In the genomic region with DNA sequence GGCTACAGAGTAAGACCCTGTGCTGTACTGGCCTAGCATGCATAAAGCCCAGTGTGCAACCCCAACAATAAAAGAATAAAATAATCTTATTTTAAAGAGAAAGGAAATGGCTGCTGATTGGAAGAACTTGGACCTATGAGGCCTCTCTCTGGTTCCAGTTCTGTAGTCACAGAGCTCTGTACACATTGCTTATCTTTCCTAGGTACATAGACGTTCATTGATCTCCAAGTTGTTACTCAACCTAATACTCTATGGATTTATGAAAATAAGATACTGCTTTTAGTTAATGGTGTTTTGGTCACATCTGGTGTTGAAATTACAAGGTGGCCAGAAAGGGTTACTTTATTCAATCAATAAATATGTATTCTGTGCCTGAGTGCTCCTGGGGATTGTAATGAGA, we compare ENCODE assay signal across 20 mouse cellular contexts. TPM values are rescaled to one million over a fixed set of nuclear protein-coding genes. Genes with fewer than 3 reads are reported as not detected.
DNase-seq lines count a peak whose midpoint lies in the region; ATAC-seq and TF ChIP-seq lines count a peak whose summit lies in the region.
"Had no signal": no experiment of that assay in that cellular context is flagged by ENCODE, and none has a peak within 500 bp of the region (broad histone marks: within the 10 kb centered on the region; RNA-seq: fewer than 3 reads in every experiment).

No protein-coding gene starts in this region.

- in situ Hi-C loops in CH12.LX (cut with MboI; ENCODE audit: low pct_ligation_motif_present, low pct_unique_long_range_greater_than_20kb, low sequenced_read_pairs), result no loop called here

- no peak for TF ChIP-seq POLR2A in CH12.LX (IDR thresholded peaks at IDR 0.05; ENCODE audit: low read depth, low read length)

- no peak overlapping the region for H3K4me3 ChIP-seq in intestine, embryonic 14.5 days (ENCODE audit: low read depth, low read length)
- no peak overlapping the region for H3K4me3 ChIP-seq in intestine, postnatal 0 days (ENCODE audit: low read depth, low read length)
- H3K4me3 ChIP-seq in CH12.LX (replicated peaks in 1 of 3; ENCODE audit: low read depth in 2 of 3, low read length in 2 of 3, poor library complexity in 1 of 3), result peak overlapping the region in 2 of 3 experiments; percentile 13 to 82
- H3K4me3 ChIP-seq in liver, embryonic 12.5 days, result no peak overlapping the region
- 0 out of 2 replicates have a peak overlapping the region, but pooled peaks have one; percentile 0 for H3K4me3 ChIP-seq in liver, embryonic 16.5 days (ENCODE audit: low read depth, low read length)
- H3K4me3 ChIP-seq in midbrain, postnatal 0 days (ENCODE audit: low read depth, low read length), result no peak overlapping the region
- H3K4me3 ChIP-seq: embryonic facial prominence, embryonic 15.5 days; erythroblast, embryonic 14.5 days; forebrain, embryonic 10.5 days; gastrocnemius, adult 2 months; heart, embryonic 15.5 days; hindbrain, embryonic 15.5 days had no signal

- no peak overlapping the region for H3K27ac ChIP-seq in intestine, embryonic 14.5 days (ENCODE audit: low read depth)
- no peak overlapping the region for H3K27ac ChIP-seq in intestine, postnatal 0 days (ENCODE audit: low read depth, low read length)
- H3K27ac ChIP-seq in CH12.LX (ENCODE audit: insufficient read depth, low read depth), result no peak overlapping the region
- no peak overlapping the region for H3K27ac ChIP-seq in liver, embryonic 12.5 days
- no peak overlapping the region for H3K27ac ChIP-seq in liver, embryonic 16.5 days (ENCODE audit: low read length)
- H3K27ac ChIP-seq in midbrain, postnatal 0 days (ENCODE audit: low read depth, low read length), result no peak overlapping the region
- H3K27ac ChIP-seq: embryonic facial prominence, embryonic 15.5 days; forebrain, embryonic 10.5 days; gastrocnemius, adult 2 months; heart, embryonic 15.5 days; hindbrain, embryonic 15.5 days had no signal

- dilution Hi-C loops in CH12.LX (cut with MboI; ENCODE audit: extremely low pct_ligation_motif_present, extremely low pct_unique_long_range_greater_than_20kb, low sequenced_read_pairs), result no loop called here

- no peak overlapping the region for H3K9ac ChIP-seq in intestine, embryonic 14.5 days (ENCODE audit: low read length)
- no peak overlapping the region for H3K9ac ChIP-seq in intestine, postnatal 0 days (ENCODE audit: low read depth, low read length)
- no peak overlapping the region; the same call in 1 of the 2 replicates for H3K9ac ChIP-seq in CH12.LX (ENCODE audit: insufficient read depth, low read depth)
- no peak overlapping the region for H3K9ac ChIP-seq in liver, embryonic 12.5 days
- no peak overlapping the region for H3K9ac ChIP-seq in liver, embryonic 16.5 days (ENCODE audit: low read depth, low read length)
- no peak overlapping the region for H3K9ac ChIP-seq in midbrain, postnatal 0 days (replicated peaks; ENCODE audit: low read length, poor library complexity, severe bottlenecking)
- H3K9ac ChIP-seq: embryonic facial prominence, embryonic 15.5 days; heart, embryonic 15.5 days; hindbrain, embryonic 15.5 days had no signal

- TF ChIP-seq RAD21 in CH12.LX (IDR thresholded peaks at IDR 0.05; ENCODE audit: low read depth, low read length), result no peak

- 70% methylated on average over 1 of the region's 1 CpGs for WGBS in intestine, embryonic 14.5 days
- 66% methylated on average over 1 of the region's 1 CpGs for WGBS in intestine, postnatal 0 days
- 43% methylated on average over 1 of the region's 1 CpGs for WGBS in liver, embryonic 12.5 days (ENCODE audit: insufficient replicate concordance)
- WGBS in liver, embryonic 16.5 days (ENCODE audit: insufficient replicate concordance), result 34% methylated on average over 1 of the region's 1 CpGs
- WGBS in midbrain, postnatal 0 days, result 88% methylated on average over 1 of the region's 1 CpGs

- peaks cover 4% of the 10 kb centered on the region; the same call in 1 of the 2 replicates for H3K4me1 ChIP-seq in intestine, embryonic 14.5 days (replicated peaks; ENCODE audit: control insufficient read depth, insufficient read depth, low read length)
- 0 out of 2 replicates have a peak, but pooled peaks cover 2% of the 10 kb centered on the region for H3K4me1 ChIP-seq in intestine, postnatal 0 days (replicated peaks; ENCODE audit: control insufficient read depth, insufficient read depth, low read length)
- H3K4me1 ChIP-seq in CH12.LX (ENCODE audit: control insufficient read depth in 1 of 2, insufficient read depth in 2 of 2), result peaks cover 11 to 50% of the 10 kb centered on the region in 2 experiments; a peak in 3 of 4 replicates
- H3K4me1 ChIP-seq in liver, embryonic 12.5 days, result peaks cover 36% of the 10 kb centered on the region
- H3K4me1 ChIP-seq in liver, embryonic 16.5 days (ENCODE audit: control insufficient read depth, low read depth, low read length), result peaks cover 4% of the 10 kb centered on the region; the same call in 1 of the 2 replicates
- H3K4me1 ChIP-seq in midbrain, postnatal 0 days (ENCODE audit: insufficient read depth, low read length), result no peaks in the 10 kb centered on the region

- no peaks in the 10 kb centered on the region for H3K27me3 ChIP-seq in intestine, embryonic 14.5 days (replicated peaks; ENCODE audit: control insufficient read depth, insufficient read depth, low read length)
- H3K27me3 ChIP-seq in intestine, postnatal 0 days (replicated peaks; ENCODE audit: control insufficient read depth, insufficient read depth, low read length), result no peaks in the 10 kb centered on the region
- no peaks in the 10 kb centered on the region for H3K27me3 ChIP-seq in CH12.LX (replicated peaks)
- no peaks in the 10 kb centered on the region for H3K27me3 ChIP-seq in liver, embryonic 12.5 days (replicated peaks)
- no peaks in the 10 kb centered on the region for H3K27me3 ChIP-seq in liver, embryonic 16.5 days (ENCODE audit: control insufficient read depth, insufficient read depth, low read depth, low read length)
- H3K27me3 ChIP-seq in midbrain, postnatal 0 days (ENCODE audit: insufficient read depth, low read length), result no peaks in the 10 kb centered on the region
- H3K27me3 ChIP-seq: embryonic facial prominence, embryonic 15.5 days; heart, embryonic 15.5 days; hindbrain, embryonic 15.5 days had no signal

- ATAC-seq in intestine, embryonic 14.5 days (replicated peaks; ENCODE audit: low FRiP score, low TSS enrichment, low read depth), result no peak
- ATAC-seq in intestine, postnatal 0 days, result no peak
- ATAC-seq in liver, embryonic 12.5 days, result no peak
- ATAC-seq in liver, embryonic 16.5 days (ENCODE audit: low read depth), result no peak
- no peak for ATAC-seq in midbrain, postnatal 0 days (ENCODE audit: low FRiP score)
- ATAC-seq: forebrain, embryonic 14.5 days had no signal

- peaks cover 2% of the 10 kb centered on the region; the same call in 1 of the 2 replicates for H3K79me2 ChIP-seq in CH12.LX (replicated peaks; ENCODE audit: control insufficient read depth, extremely low read depth, insufficient read depth, poor library complexity, severe bottlenecking)

- no peaks in the 10 kb centered on the region for H3K9me3 ChIP-seq in intestine, embryonic 14.5 days (ENCODE audit: control insufficient read depth, low read length)
- H3K9me3 ChIP-seq in intestine, postnatal 0 days (ENCODE audit: control insufficient read depth), result no peaks in the 10 kb centered on the region
- H3K9me3 ChIP-seq in CH12.LX (replicated peaks; ENCODE audit: low read length), result no peaks in the 10 kb centered on the region
- H3K9me3 ChIP-seq in liver, embryonic 12.5 days (replicated peaks), result no peaks in the 10 kb centered on the region
- no peaks in the 10 kb centered on the region for H3K9me3 ChIP-seq in liver, embryonic 16.5 days (replicated peaks; ENCODE audit: control insufficient read depth, low read length)
- H3K9me3 ChIP-seq in midbrain, postnatal 0 days (ENCODE audit: low read length), result no peaks in the 10 kb centered on the region
- H3K9me3 ChIP-seq: embryonic facial prominence, embryonic 15.5 days; forebrain, embryonic 10.5 days; heart, embryonic 15.5 days; hindbrain, embryonic 15.5 days had no signal

- H3K36me3 ChIP-seq in intestine, embryonic 14.5 days (ENCODE audit: control insufficient read depth, insufficient read depth, low read length), result no peaks in the 10 kb centered on the region
- no peaks in the 10 kb centered on the region for H3K36me3 ChIP-seq in intestine, postnatal 0 days (ENCODE audit: control insufficient read depth, insufficient read depth)
- peaks cover 0 to 8% of the 10 kb centered on the region in 2 experiments for H3K36me3 ChIP-seq in CH12.LX (replicated peaks in 1 of 2; ENCODE audit: control insufficient read depth in 1 of 2, insufficient read depth in 1 of 2, low read length in 1 of 2)
- no peaks in the 10 kb centered on the region for H3K36me3 ChIP-seq in liver, embryonic 12.5 days
- H3K36me3 ChIP-seq in liver, embryonic 16.5 days (ENCODE audit: control insufficient read depth, insufficient read depth), result no peaks in the 10 kb centered on the region
- no peaks in the 10 kb centered on the region for H3K36me3 ChIP-seq in midbrain, postnatal 0 days (ENCODE audit: insufficient read depth, low read length)
- H3K36me3 ChIP-seq: embryonic facial prominence, embryonic 15.5 days; forebrain, embryonic 10.5 days; heart, embryonic 15.5 days; hindbrain, embryonic 15.5 days had no signal

- TF ChIP-seq EP300 in CH12.LX (IDR thresholded peaks at IDR 0.05; ENCODE audit: low read length), result no peak

- peak overlapping the region; percentile 54; the same call in 1 of the 2 replicates for H3K4me2 ChIP-seq in intestine, embryonic 14.5 days (ENCODE audit: low read length)
- H3K4me2 ChIP-seq in intestine, postnatal 0 days (replicated peaks; ENCODE audit: low read depth), result no peak overlapping the region
- H3K4me2 ChIP-seq in CH12.LX (ENCODE audit: insufficient read depth, low read depth, poor library complexity, severe bottlenecking), result peak overlapping the region; percentile 46; the same call in 1 of the 2 replicates
- peak overlapping the region; percentile 35 for H3K4me2 ChIP-seq in liver, embryonic 12.5 days
- peak overlapping the region; percentile 37 for H3K4me2 ChIP-seq in liver, embryonic 16.5 days (ENCODE audit: low read depth, low read length)
- H3K4me2 ChIP-seq in midbrain, postnatal 0 days (ENCODE audit: low read depth, low read length, poor library complexity, severe bottlenecking), result no peak overlapping the region
- H3K4me2 ChIP-seq: embryonic facial prominence, embryonic 15.5 days had no signal

- TF ChIP-seq CTCF in intestine, postnatal 0 days (IDR thresholded peaks at IDR 0.05; ENCODE audit: low read depth), result no peak
- no peak for TF ChIP-seq CTCF in CH12.LX (conservative IDR thresholded peaks at IDR 0.05 in 1 of 2, IDR thresholded peaks at IDR 0.05 in 1 of 2; ENCODE audit: low read depth in 2 of 2, low read length in 2 of 2)
- TF ChIP-seq CTCF in midbrain, postnatal 0 days (IDR thresholded peaks at IDR 0.05), result no peak

- DNase-seq in intestine, embryonic 14.5 days (ENCODE audit: low spot score), result no peak
- DNase-seq in CH12.LX (ENCODE audit: extremely low read depth), result no peak
- DNase-seq in lung, adult 18-20 months, result no peak
- no peak for DNase-seq in midbrain, postnatal 0 days (ENCODE audit: low spot score)
- DNase-seq: adrenal gland, adult 8-10 months; cerebellum, adult 11 months; cerebellum, adult 8-10 months; cerebellum, postnatal 14 days; embryo, embryonic 11 days; gastrocnemius, adult 2 months; gastrocnemius, postnatal 25 days had no signal

RNA-seq across cellular contexts. Expression of a gene that starts 1.8 kb away (rescaled TPM):
- 36.4 and 37.7 TPM in 2 replicates for polyA plus RNA-seq in intestine, embryonic 14.5 days (2014; fragmentation: Nextera tagmentation; extraction: Ambion mirVana)
- polyA plus RNA-seq in intestine, postnatal 0 days (2015; fragmentation: Nextera tagmentation; extraction: Ambion mirVana), result 7.2 and 8.0 TPM in 2 replicates
- 27.2 and 29.2 TPM in 2 replicates for total RNA-seq in CH12.LX (2012; rRNA removed)
- total RNA-seq in CH12.LX (2014; rRNA removed), result 89.0 and 90.9 TPM in 2 replicates
- polyA plus RNA-seq in CH12.LX (2012; ENCODE audit: insufficient read length, low read depth), result 53.7 and 54.9 TPM in 2 replicates
- 27.7 and 28.9 TPM in 2 replicates for polyA plus RNA-seq in liver, embryonic 12.5 days (2016; fragmentation: Nextera tagmentation; extraction: Ambion mirVana)
- polyA plus RNA-seq in liver, embryonic 16.5 days (2015; fragmentation: Nextera tagmentation; extraction: Ambion mirVana), result 51.6 and 52.2 TPM in 2 replicates
- 4.8 and 6.1 TPM in 2 replicates for total RNA-seq in midbrain, postnatal 0 days (2014; rRNA removed)
- 3.8 and 3.9 TPM in 2 replicates for polyA plus RNA-seq in midbrain, postnatal 0 days (2015; fragmentation: Nextera tagmentation; extraction: Ambion mirVana)

Comparison
In these comparisons a context has a peak if more than half of its experiments do, and no peak if none do; other contexts are left out.
1. H3K4me2 ChIP-seq: peak in intestine, embryonic 14.5 days (single experiment), CH12.LX (single experiment), liver, embryonic 12.5 days (single experiment) and liver, embryonic 16.5 days (single experiment); none in intestine, postnatal 0 days (single experiment) and midbrain, postnatal 0 days (single experiment).
2. H3K4me3 ChIP-seq: peak in CH12.LX (2 of 3) and liver, embryonic 16.5 days (single experiment); none in intestine, embryonic 14.5 days (single experiment), intestine, postnatal 0 days (single experiment), liver, embryonic 12.5 days (single experiment) and midbrain, postnatal 0 days (single experiment).